Mouse (Mus musculus): Measurements from ENCODE around the gene Gpr55.

Gene Gpr55

GRCm38 (mm10) chr1:85933226-85933625, 27.6 kb downstream of the Gpr55 start:
- no peak for TF ChIP-seq GATA4 (IDR thresholded peaks at IDR 0.05; ENCODE audit: insufficient replicate concordance, low read length)

- TF ChIP-seq GATA4 (IDR thresholded peaks at IDR 0.05; ENCODE audit: insufficient replicate concordance, low read length), result no peak
These were observed 29.6 kb downstream of the Gpr55 start for GRCm38 (mm10) chr1:85931170-85931569.

GRCm38 (mm10) chr1:85929406-85929805, 31.4 kb downstream of the Gpr55 start:
- no peak for TF ChIP-seq GATA4 (IDR thresholded peaks at IDR 0.05; ENCODE audit: insufficient replicate concordance, low read length)

GRCm38 (mm10) chr1:85928688-85929065, 32.1 kb downstream of the Gpr55 start:
- TF ChIP-seq GATA4 (IDR thresholded peaks at IDR 0.05; ENCODE audit: insufficient replicate concordance, low read length), result no peak

- TF ChIP-seq GATA4 (IDR thresholded peaks at IDR 0.05; ENCODE audit: insufficient replicate concordance, low read length), result no peak
These were observed 32.6 kb downstream of the Gpr55 start, which contains the start of gene 4933407L21Rik for GRCm38 (mm10) chr1:85928057-85928687. 4933407L21Rik (plus strand) TSS chr1:85928483.

GRCm38 (mm10) chr1:85925183-85925582, 35.6 kb downstream of the Gpr55 start:
- TF ChIP-seq GATA4 (IDR thresholded peaks at IDR 0.05; ENCODE audit: insufficient replicate concordance, low read length), result no peak

GRCm38 (mm10) chr1:85922865-85923211, 38.0 kb downstream of the Gpr55 start:
- no peak for TF ChIP-seq GATA4 (IDR thresholded peaks at IDR 0.05; ENCODE audit: insufficient replicate concordance, low read length)

GRCm38 (mm10) chr1:85922127-85922864, 38.5 kb downstream of the Gpr55 start:
- no peak for TF ChIP-seq GATA4 (IDR thresholded peaks at IDR 0.05; ENCODE audit: insufficient replicate concordance, low read length)

- no peak for TF ChIP-seq GATA4 (IDR thresholded peaks at IDR 0.05; ENCODE audit: insufficient replicate concordance, low read length)
These were observed 39.1 kb downstream of the Gpr55 start for GRCm38 (mm10) chr1:85921725-85922124.

- TF ChIP-seq GATA4 (IDR thresholded peaks at IDR 0.05; ENCODE audit: insufficient replicate concordance, low read length), result no peak
These were observed 41.2 kb downstream of the Gpr55 start for GRCm38 (mm10) chr1:85919621-85920020.

GRCm38 (mm10) chr1:85916830-85917450, 43.9 kb downstream of the Gpr55 start:
- TF ChIP-seq GATA4 (IDR thresholded peaks at IDR 0.05; ENCODE audit: insufficient replicate concordance, low read length), result no peak

GRCm38 (mm10) chr1:85915890-85916289, 44.9 kb downstream of the Gpr55 start:
- TF ChIP-seq GATA4 (IDR thresholded peaks at IDR 0.05; ENCODE audit: insufficient replicate concordance, low read length), result no peak

- TF ChIP-seq GATA4 (IDR thresholded peaks at IDR 0.05; ENCODE audit: insufficient replicate concordance, low read length), result no peak
These were observed 47.6 kb downstream of the Gpr55 start for GRCm38 (mm10) chr1:85913078-85913755.

- TF ChIP-seq GATA4 (IDR thresholded peaks at IDR 0.05; ENCODE audit: insufficient replicate concordance, low read length), result no peak
These were observed 51.8 kb downstream of the Gpr55 start for GRCm38 (mm10) chr1:85908754-85909590.

GRCm38 (mm10) chr1:85906892-85907291, 53.9 kb downstream of the Gpr55 start:
- TF ChIP-seq GATA4 (IDR thresholded peaks at IDR 0.05; ENCODE audit: insufficient replicate concordance, low read length), result no peak

All from liver, adult (tissue).